Mouse (Mus musculus): ENCODE data around the gene Chuk. TPM values are rescaled to one million over a fixed set of nuclear protein-coding genes. Genes with fewer than 3 reads are reported as not detected.

Chuk gene
- polyA plus RNA-seq, 1 experiment: 26.4 TPM

GRCm38 (mm10) chr19:44080023-44080422 is 27.3 kb downstream of the Chuk start:
- H3K36me3 ChIP-seq (ENCODE audit: control insufficient read depth, insufficient read depth, low read length): peaks cover 45% of the 10 kb centered on the region
- no peak for DNase-seq
- no peak overlapping the region for H3K27ac ChIP-seq (ENCODE audit: control insufficient read depth, insufficient read depth, low read length)
- H3K27me3 ChIP-seq (ENCODE audit: control insufficient read depth, insufficient read depth, low read length): no peaks in the 10 kb centered on the region
- no peaks in the 10 kb centered on the region for H3K4me1 ChIP-seq (replicated peaks; ENCODE audit: control insufficient read depth, insufficient read depth, low read length)
- no peak overlapping the region for H3K4me3 ChIP-seq (ENCODE audit: control insufficient read depth, insufficient read depth, low read length)
- TF ChIP-seq POLR2A (IDR thresholded peaks at IDR 0.05; ENCODE audit: control insufficient read depth, extremely low read depth, insufficient read depth, low read length, poor library complexity): no peak
- TF ChIP-seq CTCF (IDR thresholded peaks at IDR 0.05; ENCODE audit: borderline replicate concordance, control insufficient read depth, extremely low read depth, insufficient read depth, low read length, poor library complexity): no peak
- 85% methylated on average over 2 of the region's 2 CpGs for WGBS

DNA sequence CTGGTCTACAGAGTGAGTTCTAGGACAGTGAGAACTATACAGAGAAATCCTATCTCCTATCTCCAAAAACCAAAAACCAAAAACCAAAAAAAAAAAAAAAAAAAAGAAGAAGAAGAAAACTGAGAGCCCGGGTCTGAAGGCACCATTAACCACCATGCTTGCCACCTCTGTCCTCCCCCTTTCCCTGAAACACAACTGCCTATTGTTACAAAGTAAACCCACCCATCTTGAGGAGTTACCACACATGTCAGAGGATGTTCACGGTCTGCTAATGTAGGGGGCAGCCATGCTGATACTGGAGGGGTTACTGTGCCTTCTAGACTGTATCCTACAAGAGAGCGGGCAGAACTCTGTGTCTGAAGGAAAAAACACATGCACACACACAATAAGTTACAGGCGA is 30.3 kb downstream of the Chuk start:
- peaks cover 34% of the 10 kb centered on the region for H3K36me3 ChIP-seq (ENCODE audit: control insufficient read depth, insufficient read depth, low read length)
- no peak overlapping the region for H3K4me3 ChIP-seq (ENCODE audit: control insufficient read depth, insufficient read depth, low read length)
- H3K27me3 ChIP-seq (ENCODE audit: control insufficient read depth, insufficient read depth, low read length): no peaks in the 10 kb centered on the region
- H3K4me1 ChIP-seq (replicated peaks; ENCODE audit: control insufficient read depth, insufficient read depth, low read length): no peaks in the 10 kb centered on the region
- DNase-seq: no peak
- H3K27ac ChIP-seq (ENCODE audit: control insufficient read depth, insufficient read depth, low read length): no peak overlapping the region
- 82% methylated on average over 4 of the region's 4 CpGs for WGBS
- TF ChIP-seq CTCF (IDR thresholded peaks at IDR 0.05; ENCODE audit: borderline replicate concordance, control insufficient read depth, extremely low read depth, insufficient read depth, low read length, poor library complexity) (no peak), POLR2A (IDR thresholded peaks at IDR 0.05; ENCODE audit: control insufficient read depth, extremely low read depth, insufficient read depth, low read length, poor library complexity) (no peak)

- H3K27me3 ChIP-seq (ENCODE audit: control insufficient read depth, insufficient read depth, low read length): no peaks in the 10 kb centered on the region
- no peak overlapping the region for H3K27ac ChIP-seq (ENCODE audit: control insufficient read depth, insufficient read depth, low read length)
- H3K4me1 ChIP-seq (replicated peaks; ENCODE audit: control insufficient read depth, insufficient read depth, low read length): no peaks in the 10 kb centered on the region
- WGBS: 95% methylated on average over 9 of the region's 9 CpGs
- no peak for DNase-seq
- no peak for TF ChIP-seq CTCF (IDR thresholded peaks at IDR 0.05; ENCODE audit: borderline replicate concordance, control insufficient read depth, extremely low read depth, insufficient read depth, low read length, poor library complexity)
- TF ChIP-seq POLR2A (IDR thresholded peaks at IDR 0.05; ENCODE audit: control insufficient read depth, extremely low read depth, insufficient read depth, low read length, poor library complexity): no peak
- H3K4me3 ChIP-seq (ENCODE audit: control insufficient read depth, insufficient read depth, low read length): no peak overlapping the region
- H3K36me3 ChIP-seq (ENCODE audit: control insufficient read depth, insufficient read depth, low read length): peaks cover 33% of the 10 kb centered on the region
Observed at GRCm38 (mm10) chr19:44076457-44076856, 30.8 kb downstream of the Chuk start.

GRCm38 (mm10) chr19:44074986-44075385 is 32.3 kb downstream of the Chuk start:
- Histone ChIP-seq H3K27me3 (ENCODE audit: control insufficient read depth, insufficient read depth, low read length) (no peaks in the 10 kb centered on the region), H3K4me1 (replicated peaks; ENCODE audit: control insufficient read depth, insufficient read depth, low read length) (no peaks in the 10 kb centered on the region), H3K36me3 (ENCODE audit: control insufficient read depth, insufficient read depth, low read length) (peaks cover 26% of the 10 kb centered on the region), H3K27ac (ENCODE audit: control insufficient read depth, insufficient read depth, low read length) (no peak overlapping the region), H3K4me3 (ENCODE audit: control insufficient read depth, insufficient read depth, low read length) (no peak overlapping the region)
- TF ChIP-seq CTCF (IDR thresholded peaks at IDR 0.05; ENCODE audit: borderline replicate concordance, control insufficient read depth, extremely low read depth, insufficient read depth, low read length, poor library complexity) (no peak), POLR2A (IDR thresholded peaks at IDR 0.05; ENCODE audit: control insufficient read depth, extremely low read depth, insufficient read depth, low read length, poor library complexity) (no peak)
- 94% methylated on average over 11 of the region's 11 CpGs for WGBS
- DNase-seq: no peak

DNA sequence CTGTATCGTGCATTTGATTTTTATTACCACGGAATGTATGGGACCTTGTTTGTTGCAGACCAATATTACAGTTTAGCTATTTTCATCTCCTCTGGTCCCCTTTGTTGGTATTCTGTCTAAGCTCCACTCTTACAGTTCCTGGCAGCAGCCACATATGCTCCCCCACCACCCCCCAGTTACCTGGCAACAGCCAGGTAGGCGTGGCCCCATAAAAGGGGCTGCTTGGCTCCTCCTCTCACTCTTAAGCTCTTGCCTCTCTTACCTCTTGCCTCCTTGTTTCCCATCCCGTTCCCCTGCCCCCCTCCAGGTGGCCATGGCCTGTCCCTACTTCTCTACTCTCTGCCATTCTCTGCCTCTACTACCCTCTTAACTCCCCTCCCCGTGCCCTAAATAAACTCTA is 36.1 kb downstream of the Chuk start:
- 94% methylated on average over 5 of the region's 5 CpGs for WGBS
- DNase-seq: no peak
- Histone ChIP-seq H3K27me3 (ENCODE audit: control insufficient read depth, insufficient read depth, low read length) (no peaks in the 10 kb centered on the region), H3K36me3 (ENCODE audit: control insufficient read depth, insufficient read depth, low read length) (peaks cover 3% of the 10 kb centered on the region; the same call in 1 of the 2 replicates), H3K27ac (ENCODE audit: control insufficient read depth, insufficient read depth, low read length) (no peak overlapping the region), H3K4me3 (ENCODE audit: control insufficient read depth, insufficient read depth, low read length) (no peak overlapping the region), H3K4me1 (replicated peaks; ENCODE audit: control insufficient read depth, insufficient read depth, low read length) (no peaks in the 10 kb centered on the region)
- TF ChIP-seq CTCF (IDR thresholded peaks at IDR 0.05; ENCODE audit: borderline replicate concordance, control insufficient read depth, extremely low read depth, insufficient read depth, low read length, poor library complexity): no peak
- no peak for TF ChIP-seq POLR2A (IDR thresholded peaks at IDR 0.05; ENCODE audit: control insufficient read depth, extremely low read depth, insufficient read depth, low read length, poor library complexity)

- no peak for DNase-seq
- no peak for TF ChIP-seq CTCF (IDR thresholded peaks at IDR 0.05; ENCODE audit: borderline replicate concordance, control insufficient read depth, extremely low read depth, insufficient read depth, low read length, poor library complexity)
- TF ChIP-seq POLR2A (IDR thresholded peaks at IDR 0.05; ENCODE audit: control insufficient read depth, extremely low read depth, insufficient read depth, low read length, poor library complexity): no peak
- Histone ChIP-seq H3K27ac (ENCODE audit: control insufficient read depth, insufficient read depth, low read length) (no peak overlapping the region), H3K4me1 (replicated peaks; ENCODE audit: control insufficient read depth, insufficient read depth, low read length) (no peaks in the 10 kb centered on the region), H3K4me3 (ENCODE audit: control insufficient read depth, insufficient read depth, low read length) (peak overlapping the region; percentile 79), H3K27me3 (ENCODE audit: control insufficient read depth, insufficient read depth, low read length) (no peaks in the 10 kb centered on the region), H3K36me3 (ENCODE audit: control insufficient read depth, insufficient read depth, low read length) (peaks cover 3% of the 10 kb centered on the region; the same call in 1 of the 2 replicates)
- 8% methylated on average over 4 of the region's 4 CpGs for WGBS
Observed at GRCm38 (mm10) chr19:44069914-44070232, 37.4 kb downstream of the Chuk start.

Data from thymus, adult 2 months (tissue).